Mouse (Mus musculus): ENCODE measurements around the gene Rho. TPM values are rescaled to one million over a fixed set of nuclear protein-coding genes. Genes with fewer than 3 reads are reported as not detected.

Rho gene
- polyA plus RNA-seq, 1 experiment from 2014 or later: 0.19 TPM

DNA sequence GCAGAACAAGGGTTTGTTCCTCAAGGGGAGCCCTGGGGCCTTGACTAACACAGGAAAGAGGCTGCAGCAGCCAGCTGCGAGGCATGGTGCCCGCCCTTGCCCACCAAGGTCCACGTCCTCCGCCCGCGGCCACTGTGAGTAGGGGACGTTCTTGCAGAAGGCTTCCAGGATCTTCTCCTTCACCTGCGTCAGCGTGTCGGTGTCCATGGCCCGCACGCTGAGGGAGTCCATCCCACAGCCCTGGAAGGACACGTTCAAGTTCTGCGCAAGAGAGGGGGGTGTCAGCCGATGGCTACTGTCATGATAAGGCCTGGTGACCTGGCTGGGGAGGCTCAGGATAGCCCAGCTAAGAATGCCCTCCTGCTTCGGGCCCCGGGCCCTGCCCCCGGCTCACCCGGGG, 28.8 kb downstream of the Rho start:
- no peaks in the 10 kb centered on the region for H3K27me3 ChIP-seq
- WGBS: 89% methylated on average over 19 of the region's 19 CpGs
- no peak overlapping the region for H3K9ac ChIP-seq
- no peaks in the 10 kb centered on the region for H3K9me3 ChIP-seq (replicated peaks)
- H3K4me2 ChIP-seq (replicated peaks): no peak overlapping the region
- no peaks in the 10 kb centered on the region for H3K36me3 ChIP-seq
- no peak for ATAC-seq (ENCODE audit: low FRiP score)
- no peak overlapping the region for H3K4me3 ChIP-seq
- peaks cover 18% of the 10 kb centered on the region for H3K4me1 ChIP-seq
- H3K27ac ChIP-seq: no peak overlapping the region

DNA sequence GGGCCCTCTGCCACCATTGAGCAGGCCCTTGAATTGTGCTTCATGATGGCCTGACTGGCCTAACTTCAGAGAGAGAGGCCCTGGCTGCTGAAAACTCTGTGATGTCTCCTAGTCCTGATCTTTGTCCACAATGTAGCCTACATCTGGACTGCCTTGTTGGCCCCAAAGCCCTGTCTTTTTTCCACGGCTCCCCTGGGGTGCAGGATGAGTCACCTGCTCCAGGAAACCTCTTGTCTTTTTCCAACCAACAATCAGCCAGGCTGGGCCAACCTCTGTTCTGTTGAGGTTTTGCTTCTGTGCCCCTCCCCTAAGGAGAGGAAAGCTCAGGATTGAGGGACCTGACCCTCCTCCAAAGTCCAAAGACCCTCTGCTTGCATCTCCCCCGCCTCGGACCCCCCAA, 30.2 kb downstream of the Rho start:
- H3K4me2 ChIP-seq (replicated peaks): no peak overlapping the region
- 86% methylated on average over 3 of the region's 3 CpGs for WGBS

GRCm38 (mm10) chr6:115962439-115963085, 31.0 kb downstream of the Rho start:
- no peak overlapping the region for H3K9ac ChIP-seq
- H3K4me2 ChIP-seq (replicated peaks): no peak overlapping the region
- no peak for ATAC-seq (ENCODE audit: low FRiP score)
- no peak overlapping the region for H3K4me3 ChIP-seq
- H3K27me3 ChIP-seq: peaks cover 3% of the 10 kb centered on the region; the same call in 1 of the 2 replicates
- no peaks in the 10 kb centered on the region for H3K36me3 ChIP-seq
- no peaks in the 10 kb centered on the region for H3K9me3 ChIP-seq (replicated peaks)
- 37% methylated on average over 23 of the region's 23 CpGs for WGBS
- H3K27ac ChIP-seq: no peak overlapping the region
- peaks cover 6% of the 10 kb centered on the region for H3K4me1 ChIP-seq

More for the DNA sequence above, 30.2 kb downstream of the Rho start:
- no peak overlapping the region for H3K4me3 ChIP-seq
- no peak overlapping the region for H3K9ac ChIP-seq
- H3K4me1 ChIP-seq: peaks cover 14% of the 10 kb centered on the region
- no peak overlapping the region for H3K27ac ChIP-seq
- H3K27me3 ChIP-seq: peaks cover 3% of the 10 kb centered on the region; the same call in 1 of the 2 replicates
- no peak for ATAC-seq (ENCODE audit: low FRiP score)
- no peaks in the 10 kb centered on the region for H3K9me3 ChIP-seq (replicated peaks)
- H3K36me3 ChIP-seq: no peaks in the 10 kb centered on the region

DNA sequence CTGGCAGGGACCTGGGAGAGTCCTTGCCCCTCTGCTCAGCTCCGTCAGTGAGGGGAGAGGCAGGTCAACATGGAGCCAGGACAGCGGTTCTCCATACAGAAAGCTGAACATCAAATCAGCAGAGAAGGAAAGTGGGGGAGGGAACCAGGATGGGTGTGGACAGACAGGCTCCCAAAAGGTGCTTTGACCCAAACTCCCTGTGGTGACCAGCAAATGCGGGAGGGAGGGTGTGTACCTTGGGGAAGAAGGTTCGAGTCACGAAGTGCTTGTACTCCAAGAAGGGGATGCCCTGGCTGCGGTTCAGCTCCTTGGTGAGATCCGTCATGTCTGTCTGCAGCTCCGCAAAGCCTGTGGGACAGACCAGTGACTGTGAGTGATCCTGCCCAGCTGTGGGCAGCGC, 32.1 kb downstream of the Rho start:
- Histone ChIP-seq H3K4me2 (replicated peaks) (no peak overlapping the region), H3K27me3 (peaks cover 3% of the 10 kb centered on the region; the same call in 1 of the 2 replicates), H3K4me1 (peaks cover 8% of the 10 kb centered on the region), H3K9ac (no peak overlapping the region), H3K4me3 (no peak overlapping the region), H3K27ac (no peak overlapping the region), H3K36me3 (no peaks in the 10 kb centered on the region), H3K9me3 (replicated peaks) (no peaks in the 10 kb centered on the region)
- ATAC-seq (ENCODE audit: low FRiP score): no peak
- WGBS: 76% methylated on average over 9 of the region's 9 CpGs

DNA sequence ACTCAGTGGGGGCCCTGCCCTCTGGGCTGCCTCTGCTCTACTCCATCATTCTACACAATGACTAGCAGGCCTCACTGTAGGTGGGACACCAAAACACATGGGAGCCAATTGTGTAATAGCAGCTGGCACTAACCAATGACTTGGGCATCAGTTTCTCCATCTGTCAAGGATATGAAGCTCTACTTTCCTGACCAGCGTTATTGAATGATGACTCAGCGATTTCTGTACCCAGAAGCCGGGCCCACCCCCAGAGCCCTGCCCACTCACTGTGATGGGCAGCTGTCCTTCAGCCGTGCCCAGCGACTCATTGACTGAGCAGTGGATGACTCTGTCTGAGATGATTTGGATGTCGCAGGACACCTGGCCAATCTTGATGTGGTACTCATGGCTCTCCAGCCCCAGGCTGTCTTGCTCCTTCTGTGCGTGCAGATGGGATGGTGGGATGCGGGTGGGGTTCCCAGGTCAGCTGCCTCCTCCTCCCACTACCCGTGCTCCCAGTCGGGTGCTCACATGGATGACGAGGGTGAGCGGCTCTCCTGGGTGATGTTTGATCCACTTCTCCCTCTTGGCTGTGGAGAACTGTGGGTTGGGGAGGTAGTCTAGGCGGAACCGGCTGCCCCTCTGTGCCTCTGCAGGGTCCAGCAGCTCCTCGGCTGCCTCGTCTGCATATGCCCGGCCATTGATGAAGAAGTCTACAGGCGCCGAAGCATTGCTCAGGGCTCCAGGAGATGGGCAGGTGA, 34.8 kb downstream of the Rho start:
- H3K9ac ChIP-seq: no peak overlapping the region
- H3K27me3 ChIP-seq: peaks cover 3% of the 10 kb centered on the region; the same call in 1 of the 2 replicates
- H3K4me3 ChIP-seq: no peak overlapping the region
- no peak overlapping the region for H3K4me2 ChIP-seq (replicated peaks)
- H3K27ac ChIP-seq: no peak overlapping the region
- peaks cover 18% of the 10 kb centered on the region for H3K4me1 ChIP-seq
- ATAC-seq (ENCODE audit: low FRiP score): no peak
- WGBS: 94% methylated on average over 19 of the region's 19 CpGs
- no peaks in the 10 kb centered on the region for H3K36me3 ChIP-seq
- H3K9me3 ChIP-seq (replicated peaks): no peaks in the 10 kb centered on the region

DNA sequence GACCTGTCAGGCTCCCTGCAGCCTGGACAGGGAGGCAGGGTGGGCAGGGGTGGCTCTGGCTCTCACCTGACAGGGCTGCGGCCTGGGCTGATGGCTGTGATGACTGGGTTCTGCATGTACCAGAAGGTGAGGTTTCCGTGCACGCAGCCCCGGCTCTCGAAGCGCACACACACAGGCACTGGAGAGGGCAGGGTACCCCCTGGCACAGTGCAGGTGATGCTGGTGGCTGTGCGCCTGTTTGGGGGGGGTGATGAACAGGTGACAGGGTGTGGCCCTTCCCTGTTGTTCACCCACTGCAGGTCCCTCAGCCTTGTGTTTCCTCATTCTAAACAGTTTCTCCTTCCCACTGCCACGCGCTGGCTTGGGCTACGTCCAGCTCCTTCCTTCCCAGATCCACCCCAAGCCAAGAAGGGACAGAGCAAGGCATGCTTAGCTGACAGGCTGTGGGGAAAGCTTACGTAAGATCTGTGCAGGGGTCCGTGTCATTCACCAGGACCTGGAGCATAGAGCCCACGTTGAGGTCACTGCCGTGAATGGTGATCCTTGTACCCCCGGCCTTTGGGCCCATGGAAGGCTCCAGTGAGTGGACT, 35.8 kb downstream of the Rho start:
- 90% methylated on average over 15 of the region's 15 CpGs for WGBS

GRCm38 (mm10) chr6:115968086-115968485, 36.5 kb downstream of the Rho start:
- no peak overlapping the region for H3K4me3 ChIP-seq
- WGBS: 78% methylated on average over 5 of the region's 5 CpGs
- peaks cover 3% of the 10 kb centered on the region; the same call in 1 of the 2 replicates for H3K27me3 ChIP-seq
- H3K9ac ChIP-seq: no peak overlapping the region
- no peak overlapping the region for H3K4me2 ChIP-seq (replicated peaks)
- H3K9me3 ChIP-seq (replicated peaks): no peaks in the 10 kb centered on the region
- H3K36me3 ChIP-seq: no peaks in the 10 kb centered on the region
- H3K4me1 ChIP-seq: peaks cover 31% of the 10 kb centered on the region
- no peak overlapping the region for H3K27ac ChIP-seq
- ATAC-seq (ENCODE audit: low FRiP score): no peak

More for the DNA sequence above, 35.8 kb downstream of the Rho start:
- no peak overlapping the region for H3K4me2 ChIP-seq (replicated peaks)
- H3K27ac ChIP-seq: no peak overlapping the region
- H3K4me1 ChIP-seq: peaks cover 28% of the 10 kb centered on the region
- no peak overlapping the region for H3K4me3 ChIP-seq
- H3K9ac ChIP-seq: no peak overlapping the region
- H3K9me3 ChIP-seq (replicated peaks): no peaks in the 10 kb centered on the region
- H3K36me3 ChIP-seq: no peaks in the 10 kb centered on the region
- no peak for ATAC-seq (ENCODE audit: low FRiP score)
- H3K27me3 ChIP-seq: peaks cover 3% of the 10 kb centered on the region; the same call in 1 of the 2 replicates

DNA sequence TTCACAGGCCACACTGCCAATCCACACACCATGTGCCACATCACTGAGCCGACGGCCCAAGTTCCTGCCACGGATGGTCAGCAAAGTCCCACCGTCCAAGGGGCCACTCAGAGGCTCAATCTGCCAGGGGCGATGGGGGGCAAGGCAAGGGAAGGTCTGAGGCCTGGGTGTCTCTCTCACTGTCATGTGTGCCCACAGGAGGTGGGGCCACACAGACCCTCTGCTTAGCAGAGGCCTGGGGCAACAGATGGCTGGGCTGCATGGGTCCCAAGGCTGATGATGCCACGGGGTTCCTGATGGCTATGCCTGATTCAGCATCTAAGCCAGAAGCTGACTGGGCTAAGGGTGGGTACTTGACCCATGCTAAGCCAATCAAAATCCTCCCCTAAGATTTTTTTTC, 37.2 kb downstream of the Rho start:
- Histone ChIP-seq H3K4me1 (peaks cover 32% of the 10 kb centered on the region), H3K4me2 (replicated peaks) (no peak overlapping the region), H3K9ac (no peak overlapping the region), H3K4me3 (no peak overlapping the region), H3K27me3 (peaks cover 3% of the 10 kb centered on the region; the same call in 1 of the 2 replicates), H3K27ac (no peak overlapping the region), H3K36me3 (no peaks in the 10 kb centered on the region), H3K9me3 (replicated peaks) (no peaks in the 10 kb centered on the region)
- WGBS: 73% methylated on average over 6 of the region's 6 CpGs
- peak; percentile 35; the same call in 1 of the 2 replicates for ATAC-seq (ENCODE audit: low FRiP score)

DNA sequence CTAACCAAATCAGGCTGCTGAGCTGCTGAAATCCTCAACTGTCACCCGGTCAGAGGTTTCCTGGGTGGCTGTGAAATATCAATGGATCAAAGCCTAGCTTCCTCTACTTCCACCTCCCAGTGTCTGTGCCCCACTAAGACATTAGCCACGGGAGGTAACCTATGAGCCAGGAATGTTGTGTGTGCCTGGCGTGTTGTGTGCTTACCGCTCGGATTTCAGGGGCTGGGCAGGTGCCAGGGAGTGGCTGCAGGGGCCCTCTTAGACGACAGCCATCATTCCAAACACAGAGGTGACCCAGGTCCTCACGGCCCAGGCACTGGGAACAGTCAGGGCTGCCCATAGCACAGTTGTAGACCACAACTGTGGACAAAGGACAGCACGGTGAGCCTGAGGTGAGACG, 37.6 kb downstream of the Rho start:
- Histone ChIP-seq H3K9ac (no peak overlapping the region), H3K4me2 (replicated peaks) (no peak overlapping the region), H3K27me3 (peaks cover 3% of the 10 kb centered on the region; the same call in 1 of the 2 replicates), H3K9me3 (replicated peaks) (no peaks in the 10 kb centered on the region), H3K27ac (no peak overlapping the region), H3K4me3 (no peak overlapping the region), H3K36me3 (no peaks in the 10 kb centered on the region), H3K4me1 (peaks cover 35% of the 10 kb centered on the region)
- 73% methylated on average over 9 of the region's 9 CpGs for WGBS
- no peak for ATAC-seq (ENCODE audit: low FRiP score)

DNA sequence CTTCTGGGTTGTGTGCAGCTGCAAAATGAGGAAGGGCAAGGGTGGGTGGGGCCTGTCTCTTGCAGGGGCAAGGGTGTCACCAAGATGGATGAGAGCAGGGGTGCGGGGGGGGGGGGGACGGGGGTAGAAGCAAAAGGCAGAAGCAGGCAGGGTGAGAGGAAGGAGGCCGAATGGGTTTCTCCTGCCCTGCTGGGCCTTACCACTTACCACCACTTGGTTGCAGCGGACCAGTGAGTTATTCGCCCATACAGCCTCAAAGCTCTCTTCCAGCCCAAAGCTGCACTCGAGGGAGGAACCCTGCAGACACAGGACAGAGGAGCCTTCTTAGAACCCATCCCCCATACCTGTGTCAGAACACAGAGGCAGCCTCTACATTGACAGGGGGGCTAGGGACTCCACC, 38.4 kb downstream of the Rho start:
- Histone ChIP-seq H3K9ac (no peak overlapping the region), H3K36me3 (no peaks in the 10 kb centered on the region), H3K27me3 (peaks cover 3% of the 10 kb centered on the region; the same call in 1 of the 2 replicates), H3K9me3 (replicated peaks) (no peaks in the 10 kb centered on the region), H3K27ac (no peak overlapping the region), H3K4me3 (no peak overlapping the region), H3K4me1 (peaks cover 38% of the 10 kb centered on the region), H3K4me2 (replicated peaks) (no peak overlapping the region)
- no peak for ATAC-seq (ENCODE audit: low FRiP score)
- 58% methylated on average over 3 of the region's 6 CpGs for WGBS

- Histone ChIP-seq H3K9ac (no peak overlapping the region; the same call in 1 of the 2 replicates), H3K27ac (no peak overlapping the region), H3K4me1 (peaks cover 38% of the 10 kb centered on the region), H3K36me3 (no peaks in the 10 kb centered on the region), H3K9me3 (replicated peaks) (no peaks in the 10 kb centered on the region), H3K4me3 (no peak overlapping the region), H3K27me3 (no peaks in the 10 kb centered on the region), H3K4me2 (replicated peaks) (no peak overlapping the region)
- 52% methylated on average over 13 of the region's 13 CpGs for WGBS
- peak; percentile 14; the same call in 1 of the 2 replicates for ATAC-seq (ENCODE audit: low FRiP score)
Observed at GRCm38 (mm10) chr6:115971273-115972060, 39.9 kb downstream of the Rho start.
